Mouse (Mus musculus) gastrocnemius, adult 8-10 months (tissue): ENCODE data around the gene Psmd6. TPM values are rescaled to one million over a fixed set of nuclear protein-coding genes. Genes with fewer than 3 reads are reported as not detected.

ENCODE experiments used
- DNase-seq, 2 experiments: peaks; one replicate each; pipeline ENCODE4 v3.0.0; 2022; ENCODE audit warnings: low spot score in 2 of 2
- total RNA-seq, 4 experiments: library from RNA; stranded (reverse); gene quantifications; 2 replicates each; pipeline ENCODE4 v1.2.4; 2022

The Psmd6 gene
- total RNA-seq, 4 experiments from 2014 or later = 145 to 169 (median 155) TPM

GRCm38 (mm10) chr14:14064486-14065141, 56.2 kb downstream of the Psmd6 start:
- no peak for DNase-seq

GRCm38 (mm10) chr14:14063382-14063781, 57.4 kb downstream of the Psmd6 start:
- no peak for DNase-seq

- DNase-seq = no peak
These were observed 58.1 kb downstream of the Psmd6 start for GRCm38 (mm10) chr14:14062531-14063245.

Other genes starting within 250 kb of the Psmd6 start
- not detected for gene Gm281, start 206.5 kb downstream of the Psmd6 start, total RNA-seq
- gene Atxn7, start 159.5 kb downstream of the Psmd6 start, total RNA-seq = 10 to 100 TPM; 19.5 to 24.5 (median 20.8) TPM
- gene Thoc7, start 159.1 kb downstream of the Psmd6 start, total RNA-seq = 100 to 1,000 TPM; 124 to 144 (median 137) TPM
- not detected for gene Olfr720, start 65.9 kb upstream of the Psmd6 start, total RNA-seq
- gene Olfr31, start 201.8 kb upstream of the Psmd6 start, total RNA-seq = not detected
- gene Il3ra, start 225.3 kb upstream of the Psmd6 start, total RNA-seq = 1 to 10 TPM; 1.1 to 3.2 (median 1.3) TPM